Mouse (Mus musculus): ENCODE measurements around the gene Arf1. TPM values are rescaled to one million over a fixed set of nuclear protein-coding genes. Genes with fewer than 3 reads are reported as not detected.

Arf1 gene
- total and polyA plus RNA-seq, 3 experiments: 498 to 733 (median 509) TPM

DNA sequence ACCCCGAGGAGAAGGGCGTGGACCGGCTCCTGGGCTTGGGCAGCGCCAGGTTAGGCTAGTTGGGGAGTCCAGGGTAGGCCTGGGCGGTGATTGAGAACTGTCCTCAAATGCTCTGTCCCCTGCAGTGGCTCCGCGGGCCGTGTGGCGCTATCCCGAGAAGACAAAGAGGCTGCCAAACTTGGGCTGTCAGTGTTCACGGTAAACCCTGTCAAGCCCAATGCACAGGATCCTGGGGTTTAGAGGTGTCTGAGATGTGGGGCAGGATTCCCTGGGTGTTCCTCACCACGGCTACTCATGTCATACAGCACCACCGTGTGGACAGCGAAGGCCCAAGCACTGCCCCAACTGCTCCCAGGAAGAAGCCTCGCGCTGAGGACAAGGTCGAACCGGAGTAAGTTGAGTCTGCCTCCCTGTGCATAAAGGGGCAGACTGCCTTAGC, 19.0 kb downstream of the Arf1 start (continued):
- TF ChIP-seq ELF1 (IDR thresholded peaks at IDR 0.05; ENCODE audit: low read depth, low read length) (no peak), BHLHE40 (IDR thresholded peaks at IDR 0.05; ENCODE audit: low read depth, low read length) (no peak), TBP (conservative IDR thresholded peaks at IDR 0.05; ENCODE audit: low read depth, low read length) (no peak), GABPA (IDR thresholded peaks at IDR 0.05; ENCODE audit: insufficient replicate concordance, low read depth, low read length) (no peak), MYC (IDR thresholded peaks at IDR 0.05; ENCODE audit: low read depth, low read length) (0 out of 2 replicates have a peak, but pooled peaks have one; percentile 37)

DNA sequence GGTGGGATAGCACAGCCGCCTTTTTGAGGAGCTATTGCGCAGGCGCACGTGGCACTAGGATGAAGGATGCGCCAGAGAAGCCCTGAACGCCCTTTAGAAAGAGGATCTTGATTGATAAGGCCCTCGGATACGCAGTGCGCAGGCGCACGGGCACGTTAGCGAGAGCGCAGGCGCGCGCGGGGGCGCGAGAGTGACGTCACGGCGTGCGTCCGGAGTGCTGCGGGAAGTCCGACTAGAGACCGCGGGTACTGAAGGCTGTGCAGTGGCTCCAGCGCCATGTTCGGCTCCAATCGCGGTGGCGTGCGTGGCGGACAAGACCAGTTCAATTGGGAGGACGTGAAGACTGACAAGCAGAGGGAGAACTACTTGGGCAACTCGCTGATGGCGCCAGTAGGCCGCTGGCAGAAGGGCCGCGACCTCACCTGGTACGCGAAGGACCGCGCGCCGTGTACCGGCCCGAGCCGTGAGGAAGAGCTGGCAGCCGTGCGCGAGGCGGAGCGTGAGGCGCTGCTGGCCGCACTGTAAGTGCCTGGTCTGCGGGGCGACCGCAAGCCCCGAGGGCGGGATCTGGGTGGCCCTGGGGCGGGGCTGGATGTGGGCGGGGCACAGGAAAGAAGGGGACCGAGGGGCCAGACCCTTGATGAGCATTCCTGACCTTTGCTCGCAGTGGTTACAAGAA, 19.8 kb downstream of the Arf1 start, which contains the start of gene 2310033P09Rik:
Gene 2310033P09Rik, plus strand, starts transcription at position 169 of the 679 bp plus-strand sequence.
- in situ Hi-C loops (cut with MboI; ENCODE audit: low pct_ligation_motif_present, low pct_unique_long_range_greater_than_20kb, low sequenced_read_pairs): no loop called here
- peak within 1 kb of the TSS; percentile 80 for H3K27ac ChIP-seq (ENCODE audit: insufficient read depth, low read depth)
- no peaks in the 10 kb centered on the region for H3K27me3 ChIP-seq (replicated peaks)
- H3K4me1 ChIP-seq (ENCODE audit: control insufficient read depth in 1 of 2, insufficient read depth in 2 of 2): peaks cover 5 to 46% of the 10 kb centered on the region in 2 experiments; a peak in 3 of 4 replicates
- H3K9ac ChIP-seq (ENCODE audit: insufficient read depth, low read depth): peak within 1 kb of the TSS; percentile 79
- H3K4me2 ChIP-seq (ENCODE audit: insufficient read depth, low read depth, poor library complexity, severe bottlenecking): peak within 1 kb of the TSS; percentile 91
- H3K4me3 ChIP-seq (replicated peaks in 1 of 3; ENCODE audit: low read depth in 2 of 3, low read length in 2 of 3, poor library complexity in 1 of 3): peak within 1 kb of the TSS; percentile 74 to 83 (median 81)
- peaks cover 11% of the 10 kb centered on the region for H3K79me2 ChIP-seq (replicated peaks; ENCODE audit: control insufficient read depth, extremely low read depth, insufficient read depth, poor library complexity, severe bottlenecking)
- H3K36me3 ChIP-seq (replicated peaks in 1 of 2; ENCODE audit: control insufficient read depth in 1 of 2, insufficient read depth in 1 of 2, low read length in 1 of 2): peaks cover 61 to 76% of the 10 kb centered on the region in 2 experiments
- no peaks in the 10 kb centered on the region for H3K9me3 ChIP-seq (replicated peaks; ENCODE audit: low read length)
- peak; percentile 98 for DNase-seq (ENCODE audit: extremely low read depth)
- dilution Hi-C loops (cut with MboI; ENCODE audit: extremely low pct_ligation_motif_present, extremely low pct_unique_long_range_greater_than_20kb, low sequenced_read_pairs): no loop called here
- TF ChIP-seq TBP (conservative IDR thresholded peaks at IDR 0.05; ENCODE audit: low read depth, low read length) (peak; percentile 54), RCOR1 (conservative IDR thresholded peaks at IDR 0.05; ENCODE audit: low read depth, low read length) (peak; percentile 76; the same call in 1 of the 2 replicates), MXI1 (IDR thresholded peaks at IDR 0.05; ENCODE audit: low read depth, low read length) (peak; percentile 83), ZKSCAN1 (IDR thresholded peaks at IDR 0.05; ENCODE audit: borderline replicate concordance, low read depth, low read length) (0 out of 2 replicates have a peak, but pooled peaks have one; percentile 3), EP300 (IDR thresholded peaks at IDR 0.05; ENCODE audit: low read length) (no peak), ZNF384 (IDR thresholded peaks at IDR 0.05; ENCODE audit: low read depth, low read length) (no peak), HCFC1 (IDR thresholded peaks at IDR 0.05; ENCODE audit: low read depth, low read length) (peak; percentile 87), KAT2A (IDR thresholded peaks at IDR 0.05; ENCODE audit: insufficient replicate concordance, low read length) (peak; percentile 74; the same call in 1 of the 2 replicates), ZMIZ1 (IDR thresholded peaks at IDR 0.05; ENCODE audit: low read depth, low read length) (peak; percentile 83; the same call in 1 of the 2 replicates), USF1 (IDR thresholded peaks at IDR 0.05; ENCODE audit: low read depth, low read length) (no peak), MAZ (IDR thresholded peaks at IDR 0.05; ENCODE audit: low read depth, low read length) (no peak; the same call in 1 of the 2 replicates), CHD2 (IDR thresholded peaks at IDR 0.05; ENCODE audit: low read length) (peak; percentile 33), UBTF (IDR thresholded peaks at IDR 0.05; ENCODE audit: low read depth, low read length) (no peak), POLR2AphosphoS2 (IDR thresholded peaks at IDR 0.05; ENCODE audit: low read depth, low read length) (peak; percentile 91), ZC3H11A (IDR thresholded peaks at IDR 0.05; ENCODE audit: low read depth, low read length) (no peak), ELF1 (IDR thresholded peaks at IDR 0.05; ENCODE audit: low read depth, low read length) (peak; percentile 88), NRF1 (IDR thresholded peaks at IDR 0.05; ENCODE audit: low read depth, low read length) (peak; percentile 96), PAX5 (IDR thresholded peaks at IDR 0.05; ENCODE audit: low read length) (no peak), GABPA (IDR thresholded peaks at IDR 0.05; ENCODE audit: insufficient replicate concordance, low read depth, low read length) (no peak), SMC3 (IDR thresholded peaks at IDR 0.05; ENCODE audit: low read depth, low read length) (no peak), JUN (IDR thresholded peaks at IDR 0.05; ENCODE audit: insufficient read depth, low read depth, low read length) (peak; percentile 56; the same call in 1 of the 2 replicates), BHLHE40 (IDR thresholded peaks at IDR 0.05; ENCODE audit: low read depth, low read length) (no peak; the same call in 1 of the 2 replicates), USF2 (conservative IDR thresholded peaks at IDR 0.05; ENCODE audit: low read depth, low read length) (no peak; the same call in 1 of the 2 replicates), TCF12 (IDR thresholded peaks at IDR 0.05; ENCODE audit: low read depth, low read length) (peak; percentile 84), MYC (IDR thresholded peaks at IDR 0.05; ENCODE audit: low read depth, low read length) (peak; percentile 82), RAD21 (IDR thresholded peaks at IDR 0.05; ENCODE audit: low read depth, low read length) (no peak), JUND (conservative IDR thresholded peaks at IDR 0.05; ENCODE audit: low read depth, low read length) (peak; percentile 66; the same call in 1 of the 2 replicates), NELFE (IDR thresholded peaks at IDR 0.05; ENCODE audit: low read depth, low read length) (peak; percentile 95), SIN3A (IDR thresholded peaks at IDR 0.05; ENCODE audit: low read length) (0 out of 2 replicates have a peak, but pooled peaks have one; percentile 56), MAX (IDR thresholded peaks at IDR 0.05; ENCODE audit: low read length) (peak; percentile 96), POLR2A (IDR thresholded peaks at IDR 0.05; ENCODE audit: low read depth, low read length) (peak; percentile 96), IRF4 (IDR thresholded peaks at IDR 0.05; ENCODE audit: low read depth, low read length) (peak; percentile 17; the same call in 1 of the 2 replicates), CHD1 (IDR thresholded peaks at IDR 0.05; ENCODE audit: low read depth, low read length) (no peak; the same call in 1 of the 2 replicates), MEF2A (IDR thresholded peaks at IDR 0.05; ENCODE audit: borderline replicate concordance, low read depth, low read length) (peak; percentile 49)
